Mouse (Mus musculus) midbrain, embryonic 12.5 days (tissue): ENCODE measurements around the gene Col16a1. TPM values are rescaled to one million over a fixed set of nuclear protein-coding genes. Genes with fewer than 3 reads are reported as not detected.

ENCODE experiments used
- ATAC-seq: fragments of 200-750 bp; cut with Nextera tagmentation; 2 replicates; pipeline ENCODE4 v1.8.0; 2017; ENCODE audit warnings: low read depth, moderate TSS enrichment, moderate library complexity; ENCODE audit not compliant: low FRiP score
- H3K27ac ChIP-seq: fragments of 300-500 bp; sonication (generic); replicated peaks from 2 replicates; pipeline ENCODE4 v1.5.1; 2016; ENCODE audit warnings: mild to moderate bottlenecking
- H3K27me3 ChIP-seq: fragments of 300-500 bp; sonication (generic); 2 replicates; pipeline ENCODE4 v1.6.1; 2016; ENCODE audit warnings: mild to moderate bottlenecking
- H3K36me3 ChIP-seq: fragments of 300-500 bp; sonication (generic); 2 replicates; pipeline ENCODE4 v1.6.1; 2016
- H3K4me1 ChIP-seq: fragments of 300-500 bp; sonication (generic); 2 replicates; pipeline ENCODE4 v1.6.1; 2016
- H3K4me2 ChIP-seq: fragments of 300-500 bp; sonication (generic); replicated peaks from 2 replicates; pipeline ENCODE4 v1.6.1; 2016; ENCODE audit warnings: mild to moderate bottlenecking, moderate library complexity
- H3K4me3 ChIP-seq: fragments of 300-500 bp; sonication (generic); 2 replicates; pipeline ENCODE4 v1.5.1; 2016; ENCODE audit warnings: mild to moderate bottlenecking
- H3K9ac ChIP-seq: fragments of 300-500 bp; sonication (generic); replicated peaks from 2 replicates; pipeline ENCODE4 v1.6.1; 2016; ENCODE audit warnings: mild to moderate bottlenecking, moderate library complexity
- H3K9me3 ChIP-seq: fragments of 300-500 bp; sonication (generic); 2 replicates; pipeline ENCODE4 v1.6.1; 2016; ENCODE audit warnings: mild to moderate bottlenecking
- WGBS: fragments of 180-500 bp; shearing (Covaris S2); methylation state at CpG from one replicate; pipeline ENCODE4 v1.1.7; 2016; 5-methylcytosine and 5-hydroxymethylcytosine counted together
- polyA plus RNA-seq: library from polyadenylated mRNA; unstranded; fragments of >200 nt; fragmentation: Nextera tagmentation; extraction: Ambion mirVana; gene quantifications from 2 replicates; pipeline ENCODE4 v1.2.1, GENCODE M21; 2016

Gene Col16a1
- polyA plus RNA-seq, 1 experiment from 2014 or later = 28.9 TPM

GRCm38 (mm10) chr4:130022952-130023351, 24.7 kb upstream of the Col16a1 start:
- H3K9ac ChIP-seq = no peak overlapping the region
- H3K4me3 ChIP-seq = no peak overlapping the region
- no peak overlapping the region for H3K27ac ChIP-seq
- no peak overlapping the region for H3K4me2 ChIP-seq
- 85% methylated on average over 8 of the region's 8 CpGs for WGBS
- ATAC-seq = no peak
- H3K9me3 ChIP-seq = no peaks in the 10 kb centered on the region
- H3K36me3 ChIP-seq = peaks cover 5% of the 10 kb centered on the region; the same call in 1 of the 2 replicates
- peaks cover 8% of the 10 kb centered on the region; the same call in 1 of the 2 replicates for H3K4me1 ChIP-seq
- H3K27me3 ChIP-seq = no peaks in the 10 kb centered on the region; the same call in 1 of the 2 replicates

DNA sequence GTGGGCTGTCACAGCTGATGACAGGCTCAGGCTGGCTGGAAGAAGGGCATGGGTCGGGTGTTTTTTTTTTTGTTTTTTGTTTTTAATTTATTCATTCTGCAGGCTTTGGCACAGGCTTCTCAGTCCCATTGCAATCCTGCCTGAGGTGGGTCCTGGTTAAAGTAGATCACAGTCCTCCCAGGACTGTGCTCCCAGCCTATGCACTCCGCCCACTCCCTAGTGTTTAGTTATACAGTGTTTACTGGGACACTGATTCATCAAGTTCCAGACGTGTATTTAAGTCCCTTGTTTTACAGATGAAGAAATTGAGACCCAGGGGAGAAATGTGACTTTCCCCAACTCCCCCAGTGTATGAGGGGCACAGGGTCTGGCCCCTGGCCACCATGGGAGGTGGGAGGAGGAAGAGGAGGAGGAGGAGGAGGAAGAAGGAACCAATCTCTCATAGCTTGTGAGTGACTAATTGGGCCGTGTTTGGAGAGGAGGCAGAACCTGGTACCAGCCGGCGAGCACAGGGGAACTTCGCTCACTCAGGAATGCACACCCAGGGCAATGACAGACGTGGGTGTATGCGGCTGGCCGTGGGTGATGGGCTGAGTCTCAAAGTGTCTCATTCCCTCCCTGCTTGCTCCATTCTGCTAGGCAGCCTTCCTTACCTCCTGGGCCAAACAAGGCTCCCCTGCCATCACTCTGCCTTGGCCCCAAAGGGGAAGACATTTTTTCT, 24.0 kb upstream of the Col16a1 start:
- H3K27me3 ChIP-seq = no peaks in the 10 kb centered on the region; the same call in 1 of the 2 replicates
- no peak for ATAC-seq
- no peak overlapping the region for H3K27ac ChIP-seq
- H3K4me2 ChIP-seq = no peak overlapping the region
- H3K9me3 ChIP-seq = no peaks in the 10 kb centered on the region
- no peak overlapping the region for H3K4me3 ChIP-seq
- no peak overlapping the region for H3K9ac ChIP-seq
- H3K4me1 ChIP-seq = peaks cover 13% of the 10 kb centered on the region
- peaks cover 2% of the 10 kb centered on the region; the same call in 1 of the 2 replicates for H3K36me3 ChIP-seq
- WGBS = 84% methylated on average over 10 of the region's 10 CpGs

- Histone ChIP-seq H3K4me3 (no peak overlapping the region), H3K27ac (no peak overlapping the region), H3K36me3 (no peaks in the 10 kb centered on the region), H3K4me1 (peaks cover 13% of the 10 kb centered on the region), H3K9ac (no peak overlapping the region), H3K27me3 (no peaks in the 10 kb centered on the region; the same call in 1 of the 2 replicates), H3K4me2 (no peak overlapping the region), H3K9me3 (no peaks in the 10 kb centered on the region)
- 51% methylated on average over 8 of the region's 8 CpGs for WGBS
- ATAC-seq = no peak
Observed at GRCm38 (mm10) chr4:130025544-130025943, 22.1 kb upstream of the Col16a1 start.

GRCm38 (mm10) chr4:130031146-130031545, 16.5 kb upstream of the Col16a1 start:
- H3K4me2 ChIP-seq = no peak overlapping the region
- no peak overlapping the region for H3K9ac ChIP-seq
- H3K9me3 ChIP-seq = no peaks in the 10 kb centered on the region
- peaks cover 14% of the 10 kb centered on the region; the same call in 1 of the 2 replicates for H3K27me3 ChIP-seq
- 86% methylated on average over 2 of the region's 2 CpGs for whole genome bisulfite sequencing
- H3K27ac ChIP-seq = no peak overlapping the region
- H3K4me1 ChIP-seq = peaks cover 24% of the 10 kb centered on the region
- H3K4me3 ChIP-seq = no peak overlapping the region
- no peaks in the 10 kb centered on the region for H3K36me3 ChIP-seq
- ATAC-seq = no peak

- Histone ChIP-seq H3K9me3 (no peaks in the 10 kb centered on the region), H3K27ac (peak overlapping the region; percentile 77), H3K4me1 (peaks cover 21% of the 10 kb centered on the region), H3K27me3 (peaks cover 33% of the 10 kb centered on the region), H3K9ac (no peak overlapping the region), H3K4me2 (no peak overlapping the region), H3K4me3 (no peak overlapping the region), H3K36me3 (no peaks in the 10 kb centered on the region)
- ATAC-seq = peak; percentile 62
- 47% methylated on average over 7 of the region's 7 CpGs for WGBS
Observed at GRCm38 (mm10) chr4:130033496-130033895, 14.1 kb upstream of the Col16a1 start.

DNA sequence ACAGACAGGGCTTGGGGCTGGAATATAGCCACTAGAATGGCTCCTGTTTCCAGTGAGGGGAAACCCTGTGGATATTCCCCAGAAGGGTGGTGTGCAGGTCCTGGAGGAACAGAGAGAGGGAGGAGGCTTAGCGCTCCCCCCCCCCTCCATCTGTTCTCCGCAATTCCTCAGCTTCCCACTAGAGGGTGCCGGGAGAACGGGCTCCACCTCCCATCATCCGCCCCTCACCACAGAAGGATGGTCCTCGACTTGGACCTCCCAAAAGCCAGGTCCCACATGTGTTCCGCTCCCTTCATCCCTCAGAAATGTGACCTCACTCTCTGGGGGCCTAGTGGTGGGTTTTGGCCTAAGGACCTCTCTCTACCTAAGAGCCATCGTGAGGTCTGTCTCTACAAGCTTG, 11.5 kb upstream of the Col16a1 start:
- Histone ChIP-seq H3K36me3 (no peaks in the 10 kb centered on the region), H3K9ac (no peak overlapping the region), H3K9me3 (no peaks in the 10 kb centered on the region), H3K27ac (no peak overlapping the region), H3K4me1 (peaks cover 21% of the 10 kb centered on the region), H3K27me3 (peaks cover 33% of the 10 kb centered on the region), H3K4me3 (no peak overlapping the region), H3K4me2 (no peak overlapping the region)
- ATAC-seq = no peak; the same call in none of the 2 replicates
- 2% methylated on average over 8 of the region's 8 CpGs for WGBS

- H3K36me3 ChIP-seq = no peaks in the 10 kb centered on the region
- H3K9ac ChIP-seq = no peak overlapping the region
- H3K27me3 ChIP-seq = peaks cover 33% of the 10 kb centered on the region
- no peaks in the 10 kb centered on the region for H3K9me3 ChIP-seq
- no peak overlapping the region; the same call in 1 of the 2 replicates for H3K4me2 ChIP-seq
- 17% methylated on average over 23 of the region's 23 CpGs for WGBS
- H3K4me3 ChIP-seq = no peak overlapping the region
- ATAC-seq = no peak
- H3K27ac ChIP-seq = no peak overlapping the region
- H3K4me1 ChIP-seq = peaks cover 21% of the 10 kb centered on the region
Observed at GRCm38 (mm10) chr4:130036573-130037401, 10.9 kb upstream of the Col16a1 start.

DNA sequence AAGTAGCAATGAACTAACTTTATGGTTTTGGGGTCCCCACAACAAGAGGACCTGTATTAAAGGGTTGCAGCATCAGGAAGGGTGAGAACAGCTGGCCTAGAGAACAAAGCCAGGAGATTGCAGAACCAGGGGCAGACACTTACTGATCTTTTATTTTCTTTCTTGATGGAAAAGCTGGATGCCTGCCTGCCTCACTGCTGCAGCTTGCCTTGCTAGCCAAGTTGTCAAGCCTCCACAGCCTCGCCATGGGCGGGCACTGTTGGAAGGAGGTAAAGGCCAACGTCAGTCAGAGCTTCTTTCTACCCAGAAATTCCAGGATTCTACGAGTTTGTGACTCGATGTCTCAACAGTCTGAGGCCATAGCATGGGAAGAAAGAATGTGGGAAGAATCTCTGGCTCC, 8.3 kb upstream of the Col16a1 start:
- no peak overlapping the region for H3K9ac ChIP-seq
- H3K4me2 ChIP-seq = no peak overlapping the region
- H3K36me3 ChIP-seq = no peaks in the 10 kb centered on the region
- no peak overlapping the region for H3K4me3 ChIP-seq
- peaks cover 11% of the 10 kb centered on the region for H3K4me1 ChIP-seq
- WGBS = 52% methylated on average over 5 of the region's 5 CpGs
- no peak overlapping the region for H3K27ac ChIP-seq
- peaks cover 31% of the 10 kb centered on the region for H3K27me3 ChIP-seq
- ATAC-seq = no peak
- H3K9me3 ChIP-seq = no peaks in the 10 kb centered on the region

GRCm38 (mm10) chr4:130041076-130041475, 6.6 kb upstream of the Col16a1 start:
- Histone ChIP-seq H3K9me3 (no peaks in the 10 kb centered on the region), H3K4me3 (no peak overlapping the region), H3K27ac (no peak overlapping the region), H3K4me2 (no peak overlapping the region), H3K27me3 (peaks cover 33% of the 10 kb centered on the region), H3K9ac (no peak overlapping the region), H3K4me1 (peaks cover 19% of the 10 kb centered on the region), H3K36me3 (no peaks in the 10 kb centered on the region)
- ATAC-seq = no peak
- WGBS = 90% methylated on average over 11 of the region's 11 CpGs

GRCm38 (mm10) chr4:130044211-130044610, 3.4 kb upstream of the Col16a1 start:
- no peak for ATAC-seq
- 73% methylated on average over 9 of the region's 9 CpGs for WGBS
- H3K27ac ChIP-seq = no peak overlapping the region

GRCm38 (mm10) chr4:130045609-130046008, 2.0 kb upstream of the Col16a1 start:
- Histone ChIP-seq H3K36me3 (no peaks in the 10 kb centered on the region), H3K4me1 (peaks cover 20% of the 10 kb centered on the region), H3K4me3 (no peak overlapping the region), H3K27me3 (peaks cover 57% of the 10 kb centered on the region), H3K27ac (no peak overlapping the region), H3K9me3 (no peaks in the 10 kb centered on the region), H3K4me2 (no peak overlapping the region), H3K9ac (no peak overlapping the region)
- WGBS = 20% methylated on average over 14 of the region's 14 CpGs
- no peak for ATAC-seq

More at GRCm38 (mm10) chr4:130044211-130044610, 3.4 kb upstream of the Col16a1 start:
- no peaks in the 10 kb centered on the region for H3K9me3 ChIP-seq
- no peak overlapping the region for H3K4me2 ChIP-seq
- H3K4me1 ChIP-seq = peaks cover 20% of the 10 kb centered on the region
- no peaks in the 10 kb centered on the region for H3K36me3 ChIP-seq
- H3K9ac ChIP-seq = no peak overlapping the region
- H3K4me3 ChIP-seq = no peak overlapping the region
- H3K27me3 ChIP-seq = peaks cover 44% of the 10 kb centered on the region

GRCm38 (mm10) chr4:130048203-130048479, 501 bp downstream of the Col16a1 start:
- 0 out of 2 replicates have a peak, but pooled peaks have one; percentile 12 for ATAC-seq
- no peaks in the 10 kb centered on the region for H3K9me3 ChIP-seq
- peak overlapping the region; percentile 56 for H3K4me2 ChIP-seq
- H3K27me3 ChIP-seq = peaks cover 57% of the 10 kb centered on the region
- H3K9ac ChIP-seq = no peak overlapping the region; the same call in 1 of the 2 replicates
- 39% methylated on average over 4 of the region's 4 CpGs for WGBS
- H3K36me3 ChIP-seq = no peaks in the 10 kb centered on the region
- H3K4me1 ChIP-seq = peaks cover 20% of the 10 kb centered on the region
- no peak overlapping the region for H3K27ac ChIP-seq
- H3K4me3 ChIP-seq = no peak overlapping the region; the same call in 1 of the 2 replicates
